Mouse (Mus musculus) MEL (cell line): ENCODE measurements around the gene Esr1. TPM values are rescaled to one million over a fixed set of nuclear protein-coding genes. Genes with fewer than 3 reads are reported as not detected.
"Not testable (repeated sequence)": the region's sequence is repeated elsewhere in the genome, so short reads cannot be mapped to it uniquely, and the experiment has no call there.

ENCODE experiments used
- DNase-seq: peaks from one replicate; pipeline ENCODE4 v3.0.0; 2011; ENCODE audit warnings: low read depth, low spot score
- H3K27ac ChIP-seq: 2 replicates; pipeline ENCODE4 v1.5.1; 2012; ENCODE audit warnings: low read depth, mild to moderate bottlenecking, control low read depth, low read length, moderate library complexity; ENCODE audit not compliant: control insufficient read depth
- H3K27me3 ChIP-seq, 2 experiments: fragments of 150-350 bp in 1 of 2; sonication (generic) in 1 of 2; 2 replicates each; pipeline ENCODE4 v1.6.1; 2012; ENCODE audit warnings: low read length in 2 of 2, mild to moderate bottlenecking in 2 of 2, improper control_type of control experiment in 1 of 2, moderate library complexity in 1 of 2; ENCODE audit not compliant: insufficient read depth in 2 of 2, control insufficient read depth in 1 of 2
- H3K36me3 ChIP-seq, 2 experiments: 2 replicates each; pipeline ENCODE4 v1.6.1; 2012 to 2014; ENCODE audit warnings: low read length in 2 of 2, improper control_type of control experiment in 1 of 2, inconsistent platforms in 1 of 2, mild to moderate bottlenecking in 1 of 2; ENCODE audit not compliant: insufficient read depth in 2 of 2, control insufficient read depth in 1 of 2
- H3K4me1 ChIP-seq, 2 experiments: fragments of 150-350 bp in 1 of 2; sonication (generic) in 1 of 2; 2 replicates each; pipeline ENCODE4 v1.6.1; 2012; ENCODE audit warnings: low read length in 2 of 2, improper control_type of control experiment in 1 of 2, mild to moderate bottlenecking in 1 of 2; ENCODE audit not compliant: insufficient read depth in 2 of 2, control insufficient read depth in 1 of 2
- H3K4me3 ChIP-seq, 2 experiments: fragments of 150-350 bp in 1 of 2; sonication (generic) in 1 of 2; 2 replicates each; pipeline ENCODE4 v1.5.1; 2012; ENCODE audit warnings: low read depth in 2 of 2, low read length in 2 of 2, mild to moderate bottlenecking in 2 of 2, moderate library complexity in 2 of 2, control low read depth in 1 of 2, improper control_type of control experiment in 1 of 2; ENCODE audit not compliant: control insufficient read depth in 1 of 2, insufficient read depth in 1 of 2
- H3K79me2 ChIP-seq: 2 replicates; pipeline ENCODE4 v1.6.1; 2012; ENCODE audit warnings: mild to moderate bottlenecking, low read length, moderate library complexity; ENCODE audit not compliant: control insufficient read depth, poor library complexity, insufficient read depth
- H3K9ac ChIP-seq: 2 replicates; pipeline ENCODE4 v1.6.1; 2012; ENCODE audit warnings: low read depth, mild to moderate bottlenecking, control low read depth, low read length, moderate library complexity; ENCODE audit not compliant: control insufficient read depth, poor library complexity, severe bottlenecking
- H3K9me3 ChIP-seq: fragments of 150-350 bp; sonication (generic); replicated peaks from 2 replicates; pipeline ENCODE4 v1.6.1; 2012; ENCODE audit warnings: mild to moderate bottlenecking, low read length, improper control_type of control experiment, moderate library complexity; ENCODE audit not compliant: insufficient read depth
- CHD1 ChIP-seq: IDR thresholded peaks from 2 replicates; pipeline ENCODE4 v1.6.1; 2012; ENCODE audit warnings: low read depth, mild to moderate bottlenecking, inconsistent platforms, low read length, improper control_type of control experiment
- E2F4 ChIP-seq: IDR thresholded peaks from 2 replicates; pipeline ENCODE4 v1.6.1; 2011; ENCODE audit warnings: low read depth, low read length, improper control_type of control experiment, borderline replicate concordance
- EP300 ChIP-seq, 2 experiments: IDR thresholded peaks; 2 replicates each; pipeline ENCODE4 v1.6.1; 2011; ENCODE audit warnings: improper control_type of control experiment in 2 of 2, low read length in 2 of 2, low read depth in 1 of 2, mild to moderate bottlenecking in 1 of 2
- ETS1 ChIP-seq: IDR thresholded peaks from 2 replicates; pipeline ENCODE4 v1.6.1; 2012; ENCODE audit warnings: low read depth, mild to moderate bottlenecking, inconsistent platforms, low read length, improper control_type of control experiment, moderate library complexity
- JUND ChIP-seq: IDR thresholded peaks from 2 replicates; pipeline ENCODE4 v1.6.1; 2011; ENCODE audit warnings: low read depth, mild to moderate bottlenecking, improper control_type of control experiment, low read length
- KAT2A ChIP-seq: conservative IDR thresholded peaks from 2 replicates; pipeline ENCODE4 v1.6.1; 2012; ENCODE audit warnings: low read depth, low read length, improper control_type of control experiment, inconsistent platforms
- MAFK ChIP-seq: IDR thresholded peaks from 2 replicates; pipeline ENCODE4 v1.6.1; 2011; ENCODE audit warnings: low read depth, mild to moderate bottlenecking, low read length, improper control_type of control experiment, borderline replicate concordance
- MEF2A ChIP-seq: IDR thresholded peaks from 2 replicates; pipeline ENCODE4 v1.6.1; 2014; ENCODE audit warnings: low read depth, mild to moderate bottlenecking, inconsistent platforms, low read length, improper control_type of control experiment; ENCODE audit not compliant: poor library complexity, insufficient replicate concordance, severe bottlenecking; ENCODE audit errors: extremely low read depth
- MXI1 ChIP-seq: IDR thresholded peaks from 2 replicates; pipeline ENCODE4 v1.6.1; 2011; ENCODE audit warnings: mild to moderate bottlenecking, low read depth, low read length, improper control_type of control experiment
- MYB ChIP-seq: IDR thresholded peaks from 2 replicates; pipeline ENCODE4 v1.6.1; 2011; ENCODE audit warnings: mild to moderate bottlenecking, low read depth, low read length, improper control_type of control experiment
- NELFE ChIP-seq: IDR thresholded peaks from 2 replicates; pipeline ENCODE4 v1.6.1; 2011; ENCODE audit warnings: low read depth, low read length, improper control_type of control experiment
- NRF1 ChIP-seq: IDR thresholded peaks from 2 replicates; pipeline ENCODE4 v1.6.1; 2014; ENCODE audit warnings: low read depth, mild to moderate bottlenecking, inconsistent platforms, low read length, improper control_type of control experiment, moderate library complexity; ENCODE audit not compliant: poor library complexity, insufficient read depth, severe bottlenecking
- POLR2AphosphoS5 ChIP-seq: IDR thresholded peaks from 2 replicates; pipeline ENCODE4 v1.6.1; 2012; ENCODE audit warnings: low read depth, borderline replicate concordance, mild to moderate bottlenecking, inconsistent platforms, low read length, moderate library complexity, mixed read lengths
- RCOR1 ChIP-seq: IDR thresholded peaks from 2 replicates; pipeline ENCODE4 v1.6.1; 2012; ENCODE audit warnings: low read depth, mild to moderate bottlenecking, inconsistent platforms, low read length, improper control_type of control experiment
- SMC3 ChIP-seq: IDR thresholded peaks from 2 replicates; pipeline ENCODE4 v1.6.1; 2011; ENCODE audit warnings: low read depth, low read length, improper control_type of control experiment
- TAL1 ChIP-seq: IDR thresholded peaks from 2 replicates; pipeline ENCODE4 v1.6.1; 2012; ENCODE audit warnings: mild to moderate bottlenecking, inconsistent platforms, low read length, moderate library complexity, mixed read lengths
- UBTF ChIP-seq: IDR thresholded peaks from 2 replicates; pipeline ENCODE4 v1.6.1; 2012; ENCODE audit warnings: low read depth, mild to moderate bottlenecking, inconsistent platforms, low read length, improper control_type of control experiment, moderate library complexity, borderline replicate concordance; ENCODE audit not compliant: insufficient read depth
- USF1 ChIP-seq: IDR thresholded peaks from 2 replicates; pipeline ENCODE4 v1.6.1; 2014; ENCODE audit warnings: low read depth, mild to moderate bottlenecking, inconsistent platforms, low read length, improper control_type of control experiment, moderate library complexity
- USF2 ChIP-seq, 2 experiments: IDR thresholded peaks; 2 replicates each; pipeline ENCODE4 v1.6.1; 2011 to 2012; ENCODE audit warnings: improper control_type of control experiment in 2 of 2, low read length in 2 of 2, borderline replicate concordance in 1 of 2, inconsistent platforms in 1 of 2, low read depth in 1 of 2, mild to moderate bottlenecking in 1 of 2; ENCODE audit not compliant: insufficient read depth in 1 of 2
- ZC3H11A ChIP-seq: IDR thresholded peaks from 2 replicates; pipeline ENCODE4 v1.6.1; 2012; ENCODE audit warnings: low read depth, mild to moderate bottlenecking, inconsistent platforms, low read length, improper control_type of control experiment
- ZMIZ1 ChIP-seq: IDR thresholded peaks from 2 replicates; pipeline ENCODE4 v1.6.1; 2012; ENCODE audit warnings: low read depth, mild to moderate bottlenecking, inconsistent platforms, low read length, improper control_type of control experiment, moderate library complexity
- polyA plus RNA-seq, 2 experiments: library from polyadenylated mRNA; stranded (reverse) in 1 of 2; unstranded in 1 of 2; fragments of >175 nt in 1 of 2; fragments of >200 nt in 1 of 2; gene quantifications; 2 replicates each; pipeline versions ENCODE4 v1.2.1 to v1.2.4; 2012; ENCODE audit warnings: low replicate concordance in 2 of 2, low read depth in 1 of 2; ENCODE audit not compliant: insufficient read length in 2 of 2, insufficient read depth in 1 of 2, missing spikeins in 1 of 2
- total RNA-seq: library from RNA; depleted of rRNA; stranded (reverse); fragments of 300-350 nt; gene quantifications from 2 replicates; pipeline ENCODE4 v1.2.3, GENCODE M21; 2012

The Esr1 gene
- total and polyA plus RNA-seq, 3 experiments, result 0.65 to 0.69 TPM; not detected in 1

- H3K9me3 ChIP-seq, result no peaks in the 10 kb centered on the region
- H3K27me3 ChIP-seq, result no peaks in the 10 kb centered on the region
- H3K4me3 ChIP-seq, result no peak overlapping the region
- no peak overlapping the region for H3K9ac ChIP-seq
- H3K79me2 ChIP-seq, result no peaks in the 10 kb centered on the region
- no peaks in the 10 kb centered on the region for H3K4me1 ChIP-seq
- DNase-seq, result no peak
- TF ChIP-seq NRF1 (no peak), ZMIZ1 (no peak), JUND (no peak), USF1 (no peak), POLR2AphosphoS5 (no peak), MYB (no peak), ZC3H11A (no peak), MXI1 (no peak), EP300 (IDR thresholded peaks at IDR 0.05; ENCODE audit: low read depth in 1 of 2, low read length in 2 of 2) (no peak), CHD1 (no peak), MEF2A (no peak), E2F4 (no peak)
- H3K27ac ChIP-seq, result no peak overlapping the region
- no peaks in the 10 kb centered on the region for H3K36me3 ChIP-seq
These were observed 123.5 kb downstream of the Esr1 start for GRCm38 (mm10) chr10:4734942-4735341.

GRCm38 (mm10) chr10:4738311-4738710 lies 126.9 kb downstream of the Esr1 start:
- no peaks in the 10 kb centered on the region for H3K4me1 ChIP-seq
- H3K79me2 ChIP-seq, result no peaks in the 10 kb centered on the region
- TF ChIP-seq SMC3 (no peak), CHD1 (no peak), MYB (no peak), UBTF (no peak), ETS1 (no peak), NELFE (no peak), NRF1 (no peak), KAT2A (no peak), USF2 (IDR thresholded peaks at IDR 0.05; ENCODE audit: borderline replicate concordance in 1 of 2, insufficient read depth in 1 of 2, low read depth in 1 of 2, low read length in 2 of 2) (no peak), ZC3H11A (no peak), RCOR1 (no peak), JUND (no peak), MEF2A (no peak), POLR2AphosphoS5 (no peak), MAFK (no peak), TAL1 (no peak)
- TF ChIP-seq, all 39 proteins: peak for 0
- no peak for DNase-seq
- no peaks in the 10 kb centered on the region for H3K36me3 ChIP-seq
- no peak overlapping the region for H3K4me3 ChIP-seq
- H3K27ac ChIP-seq, result no peak overlapping the region
- no peaks in the 10 kb centered on the region for H3K9me3 ChIP-seq
- H3K9ac ChIP-seq, result no peak overlapping the region
- H3K27me3 ChIP-seq, result no peaks in the 10 kb centered on the region

GRCm38 (mm10) chr10:4751091-4751490 lies 139.7 kb downstream of the Esr1 start:
- H3K79me2 ChIP-seq, H3K27ac ChIP-seq, H3K27me3 ChIP-seq, H3K4me3 ChIP-seq, H3K9me3 ChIP-seq, H3K36me3 ChIP-seq, H3K9ac ChIP-seq, H3K4me1 ChIP-seq: not testable (repeated sequence)
- peak; percentile 52 for DNase-seq
